Mouse (Mus musculus) hindbrain, embryonic 14.5 days (tissue): ENCODE measurements around the gene Aunip. TPM values are rescaled to one million over a fixed set of nuclear protein-coding genes. Genes with fewer than 3 reads are reported as not detected.

Source experiments
- ATAC-seq: fragments of 200-750 bp; cut with Nextera tagmentation; 2 replicates; pipeline ENCODE4 v1.8.0; 2017; ENCODE audit warnings: moderate number of reproducible peaks, mild to moderate bottlenecking, moderate TSS enrichment, moderate library complexity; ENCODE audit not compliant: low FRiP score
- DNase-seq: peaks from one replicate; pipeline ENCODE4 v3.0.0-alpha.2; 2015; ENCODE audit warnings: low spot score
- H3K27ac ChIP-seq: fragments of 300-500 bp; sonication (generic); 2 replicates; pipeline ENCODE4 v1.5.1; 2014; ENCODE audit warnings: mild to moderate bottlenecking, moderate library complexity
- H3K27me3 ChIP-seq: fragments of 300-500 bp; sonication (generic); 2 replicates; pipeline ENCODE4 v1.6.1; 2014; ENCODE audit warnings: mild to moderate bottlenecking, low read length, mixed read lengths; ENCODE audit not compliant: control insufficient read depth, insufficient read depth
- H3K36me3 ChIP-seq: fragments of 300-500 bp; sonication (generic); replicated peaks from 2 replicates; pipeline ENCODE4 v1.6.1; 2014; ENCODE audit not compliant: control insufficient read depth, insufficient read depth
- H3K4me1 ChIP-seq: fragments of 300-500 bp; sonication (generic); replicated peaks from 2 replicates; pipeline ENCODE4 v1.6.1; 2014; ENCODE audit warnings: antibody characterized with exemption, low read length, mixed read lengths; ENCODE audit not compliant: control insufficient read depth, insufficient read depth
- H3K4me2 ChIP-seq: fragments of 300-500 bp; sonication (generic); replicated peaks from 2 replicates; pipeline ENCODE4 v1.6.1; 2014; ENCODE audit warnings: mild to moderate bottlenecking, moderate library complexity
- H3K4me3 ChIP-seq: fragments of 300-500 bp; sonication (generic); replicated peaks from 2 replicates; pipeline ENCODE4 v1.5.1; 2014; ENCODE audit warnings: mild to moderate bottlenecking, low read length
- H3K9ac ChIP-seq: fragments of 300-500 bp; sonication (generic); 2 replicates; pipeline ENCODE4 v1.6.1; 2014
- H3K9me3 ChIP-seq: fragments of 300-500 bp; sonication (generic); 2 replicates; pipeline ENCODE4 v1.6.1; 2016; ENCODE audit warnings: low read length; ENCODE audit not compliant: control insufficient read depth
- WGBS: fragments of 180-500 bp; shearing (Covaris S2); extraction: QIAGEN DNeasy Blood & Tissue Kit; methylation state at CpG from one replicate; pipeline ENCODE4 v1.1.7; 2014; 5-methylcytosine and 5-hydroxymethylcytosine counted together
- polyA plus RNA-seq: library from polyadenylated mRNA; unstranded; fragments of >200 nt; fragmentation: Nextera tagmentation; extraction: Ambion mirVana; gene quantifications from 2 replicates; pipeline ENCODE4 v1.2.1, GENCODE M21; 2014

The Aunip gene
- polyA plus RNA-seq, 1 experiment from 2014 or later, result 0.40 TPM

GRCm38 (mm10) chr4:134505966-134506594, 4.7 kb upstream of the Aunip start:
- Histone ChIP-seq H3K27ac (no peak overlapping the region), H3K4me2 (no peak overlapping the region), H3K4me3 (no peak overlapping the region), H3K9me3 (no peaks in the 10 kb centered on the region), H3K27me3 (no peaks in the 10 kb centered on the region), H3K36me3 (peaks cover 18% of the 10 kb centered on the region), H3K9ac (no peak overlapping the region), H3K4me1 (no peaks in the 10 kb centered on the region)
- DNase-seq (no peak), ATAC-seq (no peak)
- WGBS, result 86% methylated on average over 3 of the region's 4 CpGs

GRCm38 (mm10) chr4:134506713-134507112, 4.1 kb upstream of the Aunip start:
- WGBS, result 87% methylated on average over 19 of the region's 19 CpGs

DNA sequence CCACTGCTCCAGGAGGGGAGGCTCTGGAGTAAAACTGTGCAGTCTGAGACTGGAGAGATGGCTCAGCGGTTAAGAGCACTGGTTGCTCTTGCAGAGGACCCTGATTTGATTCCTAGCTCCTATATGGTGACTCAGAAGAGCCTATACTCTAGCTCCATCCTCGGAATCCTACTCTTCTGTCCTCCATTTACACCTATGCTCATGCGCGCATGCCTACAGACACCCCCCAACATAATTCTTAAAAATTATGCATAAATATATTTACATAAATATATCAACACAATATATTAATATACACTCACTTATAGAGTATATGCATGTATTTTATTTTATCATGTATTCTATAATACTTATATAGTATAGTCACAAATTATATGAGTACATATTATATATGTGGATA, 403 bp upstream of the Aunip start:
- Histone ChIP-seq H3K4me1 (no peaks in the 10 kb centered on the region; the same call in 1 of the 2 replicates), H3K9me3 (no peaks in the 10 kb centered on the region), H3K27ac (no peak overlapping the region), H3K36me3 (peaks cover 18% of the 10 kb centered on the region), H3K27me3 (no peaks in the 10 kb centered on the region), H3K4me3 (no peak overlapping the region), H3K9ac (no peak overlapping the region), H3K4me2 (peak overlapping the region; percentile 71)
- WGBS, result 80% methylated on average over 4 of the region's 4 CpGs
- peak; percentile 5; the same call in 1 of the 2 replicates for ATAC-seq
- no peak for DNase-seq

More at GRCm38 (mm10) chr4:134506713-134507112, 4.1 kb upstream of the Aunip start:
- Histone ChIP-seq H3K9ac (no peak overlapping the region), H3K4me3 (no peak overlapping the region), H3K4me2 (no peak overlapping the region), H3K27me3 (no peaks in the 10 kb centered on the region), H3K4me1 (no peaks in the 10 kb centered on the region; the same call in 1 of the 2 replicates), H3K27ac (no peak overlapping the region), H3K9me3 (no peaks in the 10 kb centered on the region), H3K36me3 (peaks cover 18% of the 10 kb centered on the region)
- DNase-seq, result no peak
- ATAC-seq, result no peak

- Histone ChIP-seq H3K9me3 (no peaks in the 10 kb centered on the region), H3K36me3 (peaks cover 16% of the 10 kb centered on the region), H3K4me1 (no peaks in the 10 kb centered on the region; the same call in 1 of the 2 replicates), H3K27me3 (no peaks in the 10 kb centered on the region), H3K4me3 (no peak overlapping the region), H3K4me2 (peak overlapping the region; percentile 71; the same call in 1 of the 2 replicates), H3K27ac (no peak overlapping the region), H3K9ac (no peak overlapping the region)
- DNase-seq (no peak), ATAC-seq (no peak)
- 80% methylated on average over 6 of the region's 6 CpGs for WGBS
These were observed 931 bp downstream of the Aunip start for GRCm38 (mm10) chr4:134511730-134512129.

DNA sequence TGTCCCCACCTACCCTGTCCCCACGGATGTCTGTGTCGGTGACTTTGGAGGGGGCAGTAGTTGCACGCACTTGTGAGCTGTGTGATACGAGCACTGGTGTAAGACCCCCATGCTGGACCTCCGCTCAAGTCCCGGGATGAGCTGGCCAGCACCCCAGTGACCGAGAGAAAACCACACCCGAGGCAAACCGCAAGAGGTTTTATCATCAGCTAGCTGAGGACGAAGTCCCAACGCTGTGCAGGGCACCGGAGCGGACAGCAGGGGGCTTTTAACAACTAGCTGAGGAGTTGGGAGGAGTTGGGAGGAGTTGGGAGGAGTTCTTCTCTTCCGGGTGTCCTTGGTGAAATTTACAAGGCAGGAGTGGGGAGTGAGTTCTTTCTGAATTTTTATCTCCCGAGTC, 2.0 kb downstream of the Aunip start:
- 30% methylated on average over 15 of the region's 15 CpGs for WGBS
- peaks cover 7% of the 10 kb centered on the region for H3K36me3 ChIP-seq
- no peak overlapping the region for H3K9ac ChIP-seq
- no peak overlapping the region for H3K27ac ChIP-seq
- DNase-seq (no peak), ATAC-seq (no peak)
- peak overlapping the region; percentile 25 for H3K4me2 ChIP-seq
- no peak overlapping the region for H3K4me3 ChIP-seq
- no peaks in the 10 kb centered on the region; the same call in 1 of the 2 replicates for H3K4me1 ChIP-seq
- H3K27me3 ChIP-seq, result no peaks in the 10 kb centered on the region
- no peaks in the 10 kb centered on the region for H3K9me3 ChIP-seq

GRCm38 (mm10) chr4:134514309-134514930, 3.6 kb downstream of the Aunip start:
- Histone ChIP-seq H3K27me3 (no peaks in the 10 kb centered on the region), H3K4me1 (no peaks in the 10 kb centered on the region; the same call in 1 of the 2 replicates), H3K9ac (no peak overlapping the region), H3K4me2 (no peak overlapping the region), H3K4me3 (no peak overlapping the region), H3K27ac (no peak overlapping the region), H3K36me3 (no peaks in the 10 kb centered on the region), H3K9me3 (no peaks in the 10 kb centered on the region)
- no peak for DNase-seq
- no peak for ATAC-seq
- 95% methylated on average over 11 of the region's 11 CpGs for WGBS

DNA sequence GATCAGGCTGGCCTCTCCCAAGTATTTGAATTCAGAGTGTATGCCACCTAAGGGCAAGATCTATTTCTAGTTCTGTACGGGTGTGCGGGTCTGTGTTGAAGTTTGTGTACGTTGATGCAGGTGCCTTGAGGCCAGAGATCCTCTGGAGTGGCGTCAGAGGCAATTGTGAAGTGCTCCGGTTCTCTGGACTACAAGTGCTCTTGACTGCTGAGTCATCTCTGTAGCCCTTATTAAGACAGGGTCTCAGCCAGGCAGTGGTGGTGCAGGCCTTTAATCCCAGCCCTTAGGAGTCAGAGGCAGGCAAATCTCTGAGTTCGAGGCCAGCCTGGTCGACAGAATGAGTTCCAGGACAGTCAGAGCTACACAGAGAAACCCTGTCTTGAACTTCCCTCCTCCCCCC, 4.8 kb downstream of the Aunip start:
- Histone ChIP-seq H3K27ac (no peak overlapping the region), H3K4me3 (no peak overlapping the region), H3K9ac (no peak overlapping the region), H3K9me3 (no peaks in the 10 kb centered on the region), H3K4me1 (no peaks in the 10 kb centered on the region; the same call in 1 of the 2 replicates), H3K27me3 (no peaks in the 10 kb centered on the region), H3K4me2 (no peak overlapping the region), H3K36me3 (no peaks in the 10 kb centered on the region)
- no peak for DNase-seq
- ATAC-seq, result no peak
- WGBS, result 87% methylated on average over 7 of the region's 7 CpGs

- no peak overlapping the region for H3K9ac ChIP-seq
- H3K27ac ChIP-seq, result no peak overlapping the region
- DNase-seq, result no peak
- H3K4me2 ChIP-seq, result no peak overlapping the region
- no peaks in the 10 kb centered on the region for H3K36me3 ChIP-seq
- H3K4me1 ChIP-seq, result no peaks in the 10 kb centered on the region
- no peaks in the 10 kb centered on the region for H3K9me3 ChIP-seq
- ATAC-seq, result no peak
- H3K4me3 ChIP-seq, result no peak overlapping the region
- H3K27me3 ChIP-seq, result no peaks in the 10 kb centered on the region
- WGBS, result 82% methylated on average over 8 of the region's 8 CpGs
These were observed 6.2 kb downstream of the Aunip start for GRCm38 (mm10) chr4:134516981-134517380.

DNA sequence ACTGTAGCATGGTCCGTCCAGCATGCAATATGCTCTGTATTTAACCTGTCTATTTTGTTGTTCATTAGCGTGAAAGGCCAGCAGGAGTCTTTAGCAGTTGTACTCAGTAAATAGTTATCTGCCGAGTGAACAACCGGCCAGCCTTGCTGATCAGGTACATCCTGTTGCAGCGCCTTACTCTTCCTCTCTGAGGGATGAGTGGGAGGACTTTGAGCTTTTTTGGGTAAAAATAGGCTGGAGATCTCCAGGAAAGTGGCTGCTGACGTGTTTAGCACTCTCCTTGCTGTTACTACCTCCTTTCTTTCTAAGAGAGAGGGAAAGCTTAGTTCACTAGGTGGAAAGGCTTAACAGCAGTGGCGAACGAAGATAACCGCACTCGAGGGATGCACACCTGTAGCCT, 6.9 kb downstream of the Aunip start:
- no peak for ATAC-seq

More for the DNA sequence above, 6.9 kb downstream of the Aunip start:
- Histone ChIP-seq H3K27ac (no peak overlapping the region), H3K9me3 (no peaks in the 10 kb centered on the region), H3K4me3 (no peak overlapping the region), H3K9ac (no peak overlapping the region), H3K4me1 (no peaks in the 10 kb centered on the region), H3K36me3 (no peaks in the 10 kb centered on the region), H3K27me3 (no peaks in the 10 kb centered on the region), H3K4me2 (no peak overlapping the region)
- DNase-seq, result no peak
- WGBS, result 90% methylated on average over 10 of the region's 10 CpGs
